Mouse (Mus musculus): ENCODE data around the gene Sec63.

- TF ChIP-seq CTCF (IDR thresholded peaks at IDR 0.05), result no peak
- no peak for TF ChIP-seq POLR2A (IDR thresholded peaks at IDR 0.05; ENCODE audit: insufficient read depth, low read depth, low read length)
These were observed 95.7 kb downstream of the Sec63 start for GRCm38 (mm10) chr10:42857021-42857420.
